Mouse (Mus musculus) ovary, postnatal 36 days (tissue): ENCODE results near the gene Adora1.

Source experiments
- DNase-seq: peaks from one replicate; pipeline ENCODE4 v3.0.0; 2022; ENCODE audit warnings: low spot score, mixed read lengths

The Adora1 gene

DNA sequence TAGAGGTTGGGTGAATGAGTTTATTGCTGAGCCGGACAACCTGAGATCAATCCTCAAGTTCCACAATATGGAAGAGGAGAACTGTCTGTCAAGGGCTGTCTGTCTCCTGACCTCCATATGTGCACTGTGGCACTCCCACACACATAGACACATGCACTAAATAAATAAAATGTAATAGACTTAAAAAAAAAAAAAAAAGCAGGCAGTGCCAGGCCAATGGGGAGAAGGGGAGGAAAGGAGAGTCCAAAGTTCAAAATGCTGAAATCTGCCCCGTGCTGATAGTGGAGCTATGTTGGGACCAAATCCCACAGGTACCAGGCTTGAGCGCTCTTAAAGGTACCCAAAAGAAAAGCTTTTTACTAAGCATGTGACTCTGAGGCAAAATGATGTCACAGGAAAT is 2.2 kb upstream of the Adora1 start:
- DNase-seq: no peak

DNA sequence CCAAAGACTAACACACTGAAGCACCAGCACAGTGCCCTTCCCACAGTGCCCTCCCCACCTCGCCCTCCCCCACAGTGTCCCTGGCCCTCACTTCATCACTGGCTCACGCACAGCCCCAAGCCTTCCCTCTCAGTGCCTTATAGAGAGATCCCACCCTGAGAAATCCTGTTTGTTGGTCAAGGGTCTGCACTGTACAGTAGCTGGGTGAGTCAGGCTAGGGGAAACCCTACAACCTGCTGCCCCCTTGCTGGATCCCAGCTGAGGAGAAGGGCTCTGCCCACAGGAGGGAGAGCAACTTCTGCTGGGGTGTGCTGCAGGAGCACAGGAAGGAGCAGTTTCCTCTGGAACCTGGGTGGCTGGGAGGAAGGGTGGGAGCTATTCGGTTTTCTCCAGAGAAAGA is 911 bp upstream of the Adora1 start:
- no peak for DNase-seq

- peak; percentile 50 for DNase-seq
These were observed 508 bp downstream of the Adora1 start for GRCm38 (mm10) chr1:134234455-134235390.

- DNase-seq: no peak
These were observed 1.4 kb downstream of the Adora1 start for GRCm38 (mm10) chr1:134233681-134234454.

DNA sequence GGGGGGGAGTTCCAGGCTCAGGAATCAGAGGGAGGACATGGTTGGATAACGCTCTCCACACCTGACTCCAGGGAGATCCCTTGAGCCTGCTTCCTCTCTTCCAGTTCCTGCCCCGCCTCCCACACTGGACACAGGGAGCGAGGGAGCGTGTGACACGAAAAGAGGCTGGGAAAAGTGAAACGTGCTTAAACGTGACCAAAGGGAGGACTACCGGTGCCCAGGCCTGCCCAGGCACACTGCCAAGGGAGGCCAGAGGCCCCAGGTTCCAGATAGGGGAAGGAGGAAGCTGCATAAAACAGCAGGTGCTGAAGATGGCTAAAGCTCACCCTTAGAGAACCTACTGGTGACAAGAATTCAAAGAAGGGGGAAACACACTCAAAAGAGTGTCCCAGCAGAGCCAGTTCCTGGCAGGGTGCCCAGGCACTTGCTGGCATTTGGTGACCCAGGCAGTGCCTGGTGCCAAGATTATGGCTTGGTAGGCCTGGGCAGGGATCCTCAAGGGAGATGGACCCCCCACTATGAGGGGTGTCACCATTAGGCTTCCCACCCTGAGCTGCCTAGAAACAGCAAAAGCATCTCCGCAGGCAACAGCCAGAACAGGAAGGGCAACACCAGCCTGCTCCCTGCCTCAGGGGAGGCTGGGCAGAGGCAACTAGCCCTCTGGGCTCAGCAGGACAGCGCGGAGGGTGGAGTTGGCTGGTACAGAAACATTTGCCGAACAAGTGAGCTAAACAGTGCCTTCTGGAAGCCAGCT is 2.3 kb downstream of the Adora1 start:
- peak; percentile 50 for DNase-seq

GRCm38 (mm10) chr1:134232326-134232725 is 2.9 kb downstream of the Adora1 start:
- no peak for DNase-seq

DNA sequence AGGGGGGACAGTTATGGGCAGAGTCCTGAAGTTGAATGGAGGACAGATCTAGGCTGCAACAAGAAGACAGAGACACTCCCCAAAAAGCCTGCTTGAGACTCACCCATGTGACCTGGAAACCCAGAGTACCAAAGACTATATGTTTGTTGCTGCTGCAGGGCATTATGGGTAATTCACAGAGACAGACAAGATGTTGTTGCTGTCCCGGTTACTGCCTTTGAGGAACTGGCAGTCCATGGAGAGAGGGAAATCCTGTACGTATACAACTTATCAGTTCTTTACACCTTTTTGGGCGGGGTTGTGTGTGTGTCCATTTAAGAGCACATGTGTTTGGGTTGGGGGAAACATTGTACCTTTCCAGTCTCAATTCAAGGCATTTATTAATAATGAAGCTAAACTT is 3.5 kb downstream of the Adora1 start:
- DNase-seq: no peak

DNA sequence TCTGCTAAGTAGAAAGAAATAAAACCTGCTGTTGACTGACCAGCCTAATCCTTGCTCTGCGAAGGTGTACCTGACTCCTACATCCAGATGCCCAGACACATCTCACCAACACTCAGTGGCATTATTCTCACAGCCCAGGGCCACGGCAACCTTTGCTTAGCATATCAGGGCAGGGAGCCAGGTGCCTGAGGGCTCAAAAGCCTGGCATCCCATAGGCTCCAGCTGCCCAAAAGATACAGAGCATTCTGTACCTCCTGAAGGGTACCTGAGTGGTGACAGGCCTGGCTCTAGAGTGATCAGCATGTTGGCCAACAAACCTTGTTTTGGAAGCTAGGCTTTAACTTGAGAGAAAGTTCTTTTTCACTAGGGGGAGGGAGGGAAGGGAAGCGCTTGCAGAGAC is 4.0 kb downstream of the Adora1 start:
- no peak for DNase-seq

- DNase-seq: peak; percentile 1
These were observed 4.5 kb downstream of the Adora1 start for GRCm38 (mm10) chr1:134230638-134231228.

DNA sequence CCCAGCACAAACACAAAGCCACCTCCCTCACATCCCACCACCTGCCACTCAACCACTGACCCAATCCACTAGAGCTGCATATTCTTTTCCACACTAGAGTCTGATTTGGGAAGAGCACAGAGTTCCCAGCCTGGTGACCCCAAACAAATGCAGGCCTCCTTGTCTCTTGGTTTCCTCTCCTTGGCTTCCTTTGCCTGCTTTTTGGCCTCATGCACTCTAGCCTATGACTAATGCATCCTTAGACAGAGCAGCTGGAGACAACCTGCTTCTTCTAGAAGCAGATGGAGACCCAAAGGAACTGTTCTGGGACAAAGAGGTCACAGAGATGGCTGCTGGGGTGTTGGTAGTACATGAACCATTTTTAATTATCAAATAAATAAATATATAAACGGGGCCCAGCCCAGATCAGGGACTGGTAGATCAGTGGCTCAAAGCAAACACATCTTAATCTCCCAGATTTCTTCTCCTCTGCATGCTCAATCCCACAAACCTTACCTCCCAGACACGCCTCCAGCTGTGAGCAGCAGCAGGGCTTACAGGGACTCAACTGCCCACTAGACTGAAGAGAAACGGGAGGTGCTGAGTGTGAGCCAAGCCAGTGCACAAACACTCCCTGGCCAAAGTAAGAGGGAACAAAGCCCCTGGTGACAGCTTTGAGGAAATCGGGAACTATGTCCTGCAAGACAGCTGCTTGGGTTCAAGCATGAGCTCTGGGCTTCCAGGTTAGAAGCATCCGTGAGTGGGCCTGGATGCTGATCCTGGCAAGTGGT is 5.2 kb downstream of the Adora1 start:
- peak; percentile 4 for DNase-seq

DNA sequence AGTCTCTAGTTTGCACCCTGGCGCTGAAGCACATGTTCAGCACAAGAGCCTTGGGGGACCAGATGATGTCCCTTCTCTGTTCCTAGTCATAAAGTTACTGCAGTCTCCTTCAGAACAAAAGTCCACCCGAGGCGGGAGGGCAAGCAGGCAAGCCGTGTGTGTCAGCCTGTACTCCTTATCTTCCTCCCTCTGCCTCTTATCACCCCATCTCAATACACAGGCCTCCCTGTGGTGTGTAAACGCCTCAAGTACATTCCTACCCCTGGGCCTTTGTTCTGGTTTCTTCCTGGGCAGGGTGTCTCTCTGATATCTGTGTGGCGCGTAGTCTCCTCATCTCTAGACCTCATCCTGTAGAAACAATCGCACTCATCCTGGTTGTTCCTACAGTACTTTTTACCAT is 8.5 kb downstream of the Adora1 start:
- DNase-seq: no peak

DNA sequence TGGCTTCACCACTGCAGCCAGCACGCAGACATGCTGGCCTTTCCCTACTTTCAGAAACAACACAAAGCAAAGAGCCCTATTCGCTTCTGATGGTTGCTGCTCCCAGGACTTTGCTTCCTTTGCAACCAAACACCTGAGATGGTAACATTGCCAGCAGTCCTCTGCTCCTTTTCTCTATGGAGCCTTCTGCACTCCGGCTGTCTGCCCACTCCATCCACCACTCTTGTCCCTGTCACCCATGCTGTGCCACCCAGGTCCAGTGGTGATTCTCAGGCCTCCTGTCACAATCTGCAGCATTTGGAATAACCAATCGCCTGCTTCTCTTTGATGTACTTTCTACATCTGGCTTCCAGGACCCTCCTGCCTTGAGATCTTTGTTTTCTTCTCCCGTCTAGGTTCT is 9.9 kb downstream of the Adora1 start:
- DNase-seq: no peak

DNA sequence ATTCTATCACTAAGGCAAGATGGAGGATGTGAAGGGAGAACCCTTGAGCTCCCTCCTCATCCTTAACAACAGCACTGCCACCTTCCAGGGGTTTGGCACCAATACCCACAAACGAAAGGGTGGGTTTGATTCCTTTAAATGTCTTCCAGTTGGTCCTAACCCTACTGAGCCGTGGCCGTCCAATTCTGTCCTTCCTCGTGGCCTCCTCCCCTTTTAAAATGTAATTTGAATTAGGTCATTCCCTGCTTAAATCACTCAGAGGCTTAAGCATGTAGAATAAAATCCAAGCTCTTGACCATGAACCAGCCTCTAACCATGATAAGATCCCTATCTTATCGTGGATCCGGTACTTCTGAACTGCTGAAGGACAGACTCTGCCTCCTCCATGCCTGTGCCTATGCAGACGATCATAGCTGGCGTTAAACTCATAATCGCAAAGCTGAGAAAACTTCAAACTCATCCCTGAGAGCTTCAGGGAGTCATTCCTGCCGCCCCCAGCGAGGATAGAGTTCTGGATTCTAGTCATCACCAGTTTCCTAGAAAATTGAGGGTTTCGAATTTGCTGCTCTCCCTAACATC is 10.5 kb downstream of the Adora1 start:
- DNase-seq: no peak

DNA sequence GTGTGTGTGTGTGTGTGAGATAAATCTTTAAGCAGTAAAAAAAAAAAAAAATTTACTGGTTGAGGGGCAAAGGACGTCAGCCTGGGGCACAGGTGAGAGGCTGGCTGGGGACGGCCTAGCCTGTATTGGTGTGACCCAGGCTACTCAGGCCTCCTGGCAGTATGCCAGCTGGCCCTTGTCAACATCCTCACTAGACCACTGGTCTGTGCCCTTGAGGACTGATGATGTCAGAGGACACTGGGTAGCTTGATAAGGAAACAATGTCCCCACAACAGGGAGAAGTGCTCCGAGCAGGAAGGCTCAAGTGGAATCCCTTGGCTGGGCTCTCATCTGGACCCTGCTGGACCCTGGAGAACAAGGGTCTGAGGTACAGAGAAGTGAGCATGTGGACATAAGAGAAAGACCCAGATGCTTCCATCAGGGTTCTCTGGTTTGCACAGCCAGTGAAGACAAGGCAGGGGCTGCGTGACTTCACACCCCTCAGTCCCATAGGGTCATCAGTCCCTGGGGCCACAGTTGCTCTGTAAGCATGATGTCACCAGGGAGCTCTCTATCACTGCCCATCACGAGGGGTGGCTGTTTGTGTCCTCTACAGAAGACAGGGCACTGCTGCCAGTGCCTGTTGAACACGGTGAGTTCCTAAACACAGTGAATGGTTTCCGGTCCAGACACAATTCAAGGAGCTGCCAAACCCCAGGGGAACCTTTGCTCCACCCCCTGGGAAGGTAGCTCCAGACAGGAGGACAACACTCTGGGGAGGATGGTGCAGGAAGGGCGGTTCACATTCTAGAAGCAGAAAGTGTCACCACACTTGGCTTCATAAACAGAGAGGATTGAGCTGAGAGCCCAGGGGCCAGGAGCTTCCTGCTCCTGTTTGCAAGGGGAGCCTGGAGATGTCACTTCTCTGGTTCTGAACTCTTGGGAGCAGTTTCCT is 12.8 kb downstream of the Adora1 start:
- DNase-seq: peak; percentile 53

DNA sequence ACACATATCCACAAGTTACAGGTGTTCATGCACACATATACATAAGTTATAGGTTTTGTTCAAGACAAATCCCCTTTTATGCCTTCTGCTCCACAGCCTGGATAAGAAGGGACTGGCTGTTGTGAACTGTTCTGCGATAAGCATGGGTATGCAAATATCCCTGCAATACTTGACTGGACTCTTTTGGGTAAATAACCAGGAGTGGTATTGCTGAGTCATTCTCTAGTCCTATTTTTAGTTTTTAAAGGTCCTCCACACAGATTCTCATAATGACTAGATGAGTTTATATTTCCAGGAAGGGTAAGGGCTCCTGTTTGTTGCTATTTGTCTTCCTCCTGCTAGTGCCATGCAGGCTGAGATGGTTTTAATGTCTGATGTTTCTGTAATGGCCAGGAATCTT is 14.1 kb downstream of the Adora1 start:
- no peak for DNase-seq

GRCm38 (mm10) chr1:134219608-134220007 is 15.6 kb downstream of the Adora1 start:
- DNase-seq: no peak

- DNase-seq: no peak
These were observed 17.3 kb downstream of the Adora1 start for GRCm38 (mm10) chr1:134217942-134218341.

GRCm38 (mm10) chr1:134217028-134217481 is 18.2 kb downstream of the Adora1 start:
- DNase-seq: peak; percentile 49

DNA sequence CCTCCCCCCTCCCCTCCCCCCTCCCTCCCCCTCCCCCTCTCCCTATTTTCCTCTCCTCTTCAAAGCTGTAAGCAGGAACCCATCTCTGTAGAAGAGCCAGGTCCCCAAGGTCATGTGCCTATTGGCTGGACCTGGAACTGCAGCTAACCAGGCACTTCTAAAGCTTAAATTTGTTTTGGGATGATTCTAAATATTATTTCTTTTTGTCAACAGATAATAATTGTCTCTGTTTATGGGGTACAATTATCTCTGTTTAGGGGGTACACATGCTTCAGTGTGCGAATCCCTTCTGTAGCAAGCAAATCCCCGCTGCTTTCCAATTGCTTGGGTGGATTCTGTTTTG is 18.6 kb downstream of the Adora1 start:
- DNase-seq: no peak
